Mouse (Mus musculus) activated CD4-positive, CD25-positive, alpha-beta regulatory T cell, adult 4 months (primary cell): ENCODE data around the gene Ralgapa2. TPM values are rescaled to one million over a fixed set of nuclear protein-coding genes. Genes with fewer than 3 reads are reported as not detected.

ENCODE experiments used
- ATAC-seq: one replicate; pipeline ENCODE4 v1.8.0; 2017
- polyA plus RNA-seq, 2 experiments: library from polyadenylated mRNA; unstranded; fragments of 100-300 nt; shearing (Covaris generic); gene quantifications; one replicate each; pipeline ENCODE4 v1.2.1; 2017

Ralgapa2 gene
- polyA plus RNA-seq, 2 experiments from 2014 or later: 9.3 to 12.0 TPM

GRCm38 (mm10) chr2:146427380-146427779 is 84.8 kb downstream of the Ralgapa2 start:
- ATAC-seq: no peak

DNA sequence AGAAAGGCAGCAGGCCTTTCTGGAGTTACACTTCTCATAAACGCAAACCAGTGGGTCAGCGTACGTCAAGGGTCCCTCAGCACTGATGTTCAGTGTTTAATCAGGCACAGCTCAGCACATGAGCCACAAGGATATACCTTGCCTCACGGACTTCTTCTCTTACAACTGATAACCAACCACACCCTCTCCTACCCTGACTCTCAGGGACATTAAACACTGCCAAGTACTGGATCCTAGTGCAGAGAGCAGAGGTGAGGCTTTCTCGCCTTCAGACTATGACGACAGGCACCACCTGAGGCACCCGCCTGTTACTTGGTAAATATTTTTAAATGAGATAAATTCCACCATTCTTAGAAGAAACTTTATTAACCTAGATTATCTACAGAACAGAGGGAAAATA is 85.8 kb downstream of the Ralgapa2 start:
- ATAC-seq: no peak

- no peak for ATAC-seq
Observed at GRCm38 (mm10) chr2:146425235-146425634, 86.9 kb downstream of the Ralgapa2 start.

DNA sequence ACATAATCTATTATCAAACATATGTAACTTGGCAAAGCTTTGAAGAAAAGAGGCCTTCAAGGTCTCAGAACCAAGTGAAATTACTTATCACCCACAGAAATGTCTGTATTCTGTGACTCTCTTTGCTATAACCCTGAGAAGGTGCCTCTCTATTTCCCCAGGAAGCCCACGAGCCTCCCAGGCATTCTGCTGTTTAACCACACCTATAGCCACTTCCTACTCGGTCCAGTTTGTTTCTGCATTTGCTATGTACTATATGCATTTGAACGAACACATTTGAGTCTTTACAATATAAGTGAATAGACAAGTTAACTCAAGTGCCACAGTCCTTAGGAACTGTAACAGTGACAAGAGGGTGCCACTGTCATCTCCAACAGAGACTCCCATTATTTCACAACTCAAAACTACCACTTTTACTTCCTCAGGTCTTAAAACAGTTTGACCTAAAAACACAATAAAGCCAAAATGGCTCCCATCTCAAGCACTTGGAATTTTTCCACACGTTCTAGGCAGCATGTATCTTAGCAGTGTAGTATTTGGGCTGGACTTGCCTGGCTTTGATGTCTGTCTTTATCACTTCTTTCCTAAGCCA is 88.3 kb downstream of the Ralgapa2 start:
- peak; percentile 57 for ATAC-seq

DNA sequence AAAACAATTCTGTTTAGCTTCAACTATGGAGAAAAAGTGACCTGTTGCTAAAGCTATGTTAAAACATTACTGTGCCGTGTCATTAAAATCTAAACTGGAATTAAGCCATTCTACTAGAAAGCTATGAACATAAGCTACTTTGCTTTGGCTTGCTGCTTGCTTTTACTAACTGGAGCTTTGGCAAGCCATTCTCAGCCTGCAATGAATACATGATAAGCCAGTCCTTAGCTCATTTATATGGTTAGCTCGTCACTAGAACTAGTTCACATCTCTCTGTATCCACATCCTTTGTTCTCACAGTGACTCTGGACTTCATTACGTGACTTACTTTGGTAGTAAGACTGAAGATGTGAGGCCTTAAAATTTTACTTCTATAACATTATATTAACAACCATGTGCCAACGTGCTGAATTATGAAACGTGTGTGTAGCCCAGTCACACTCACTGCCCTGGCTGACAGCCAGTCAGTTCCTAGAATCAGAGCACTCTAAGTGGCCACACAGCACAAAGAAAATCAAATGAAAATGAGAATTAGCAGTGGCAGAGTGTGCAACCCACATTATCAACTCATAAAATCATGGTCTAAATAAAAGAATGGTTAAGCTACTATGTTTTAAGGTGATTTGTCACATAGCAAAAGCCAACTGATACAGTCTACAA is 89.0 kb downstream of the Ralgapa2 start:
- ATAC-seq: no peak

DNA sequence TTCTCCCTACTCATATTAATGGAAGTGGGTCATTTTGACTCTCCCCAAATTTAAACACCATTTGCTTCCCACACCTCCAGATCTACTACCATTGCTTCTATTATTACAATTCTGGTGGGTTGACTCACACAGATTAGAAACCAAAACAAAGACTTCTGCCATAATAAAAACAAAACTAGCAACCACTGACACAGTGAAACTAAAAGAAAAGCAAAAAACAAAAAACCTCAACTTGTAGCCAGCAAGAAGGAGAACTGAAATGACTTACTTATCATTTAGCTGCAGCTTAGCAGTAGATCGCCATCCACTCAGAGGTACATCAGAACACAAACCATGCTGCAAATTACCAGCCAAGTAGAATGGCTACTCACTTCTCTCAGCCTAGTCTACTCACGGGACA is 95.9 kb downstream of the Ralgapa2 start:
- ATAC-seq: peak; percentile 37

DNA sequence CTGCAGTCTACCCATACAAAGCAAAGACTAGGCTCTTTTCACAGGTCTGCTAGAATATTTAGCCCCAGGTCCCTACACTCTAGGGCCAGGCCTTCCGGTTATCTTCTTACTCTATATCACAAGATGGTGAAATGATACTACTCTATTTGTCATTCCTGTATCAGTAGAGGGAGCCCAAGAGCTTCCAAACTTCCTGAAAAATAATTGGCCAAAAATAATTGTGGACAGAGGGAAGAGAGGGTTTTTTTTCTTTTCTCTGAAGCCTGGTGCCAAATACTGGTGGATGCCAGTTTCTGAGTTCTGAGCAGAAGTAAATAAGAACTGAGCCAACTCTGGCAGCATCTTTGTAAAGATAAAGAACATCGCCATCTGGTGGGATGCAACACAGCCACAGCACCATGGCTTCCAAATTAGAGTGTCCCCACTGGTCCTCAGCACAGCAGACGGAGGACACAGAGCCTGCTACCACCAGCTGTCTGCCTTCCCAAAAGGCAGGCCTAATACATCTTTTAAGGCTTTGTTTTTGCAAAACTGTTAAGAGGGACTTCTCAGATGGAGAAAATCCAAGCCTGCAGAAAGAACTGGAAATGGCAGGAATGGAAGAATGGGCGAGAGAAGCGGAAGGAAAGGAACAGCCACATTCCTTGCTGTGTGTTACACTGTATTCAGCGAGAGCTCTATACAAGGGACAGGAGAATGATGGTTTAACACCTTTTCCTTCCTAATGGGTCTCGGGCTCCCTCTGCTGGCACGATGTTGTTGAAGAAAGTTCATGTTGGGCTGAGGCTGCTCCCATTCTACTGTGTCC is 97.5 kb downstream of the Ralgapa2 start:
- peak; percentile 73 for ATAC-seq

DNA sequence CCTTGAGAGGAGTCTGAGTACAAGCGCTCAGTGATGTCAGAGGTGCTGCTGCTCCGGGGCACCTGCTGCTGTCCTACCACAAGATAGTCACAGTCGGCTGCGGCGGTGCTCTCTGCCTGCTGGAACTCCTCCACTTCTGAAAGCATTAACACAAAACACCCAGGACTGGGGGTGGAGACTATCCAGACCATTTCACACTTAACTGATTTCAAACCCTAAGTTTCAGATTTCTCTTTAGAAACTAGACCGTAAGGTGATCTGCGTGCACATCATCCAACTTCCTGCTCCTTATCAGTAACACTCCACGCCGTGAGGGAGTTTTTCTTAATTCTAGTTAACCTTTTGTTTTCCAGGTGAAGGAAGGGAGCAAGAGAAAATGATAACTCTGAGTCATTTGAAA is 99.4 kb downstream of the Ralgapa2 start:
- no peak for ATAC-seq

DNA sequence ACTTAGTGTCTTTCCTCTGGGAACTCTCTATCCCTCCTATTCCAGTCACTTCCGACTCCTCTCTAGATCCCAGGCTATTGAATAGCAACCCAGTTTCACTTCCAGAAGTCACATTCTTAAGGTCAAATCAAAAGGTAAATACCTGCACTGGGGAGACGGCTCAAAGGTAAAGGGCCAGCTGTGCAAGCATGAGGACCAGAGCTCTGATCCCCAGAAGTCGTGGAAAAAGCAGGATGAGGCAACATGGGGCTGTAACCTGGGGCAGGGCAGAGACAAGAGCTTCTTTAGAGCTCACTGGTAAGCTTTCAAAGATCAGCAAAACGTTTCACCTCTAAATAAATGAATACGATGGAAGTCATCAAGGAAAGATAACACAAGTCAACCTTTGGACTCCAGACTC is 100.2 kb downstream of the Ralgapa2 start:
- ATAC-seq: no peak

DNA sequence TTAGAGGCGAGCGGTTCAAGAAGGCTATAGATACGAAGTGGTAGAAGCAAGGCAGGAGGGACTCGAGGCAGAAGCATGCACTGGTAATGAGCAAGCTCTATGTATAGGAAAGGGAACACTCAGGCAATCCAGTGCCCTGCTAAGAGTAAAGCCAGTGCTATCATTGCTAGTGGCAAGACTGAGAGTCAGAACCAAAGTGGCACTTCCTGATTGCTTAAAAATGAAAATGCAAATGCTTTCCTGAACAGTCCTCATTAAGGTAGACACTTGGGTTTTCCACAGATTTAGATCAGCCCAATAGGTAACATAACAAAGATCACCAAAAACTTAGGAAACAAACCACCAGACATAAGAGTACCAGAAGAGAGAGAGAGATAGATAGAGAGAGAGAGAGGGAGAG is 105.1 kb downstream of the Ralgapa2 start:
- ATAC-seq: no peak

GRCm38 (mm10) chr2:146401588-146401987 is 110.6 kb downstream of the Ralgapa2 start:
- ATAC-seq: no peak

GRCm38 (mm10) chr2:146400738-146401137 is 111.4 kb downstream of the Ralgapa2 start:
- peak; percentile 80 for ATAC-seq

- ATAC-seq: no peak
Observed at GRCm38 (mm10) chr2:146398211-146398865, 113.8 kb downstream of the Ralgapa2 start.

DNA sequence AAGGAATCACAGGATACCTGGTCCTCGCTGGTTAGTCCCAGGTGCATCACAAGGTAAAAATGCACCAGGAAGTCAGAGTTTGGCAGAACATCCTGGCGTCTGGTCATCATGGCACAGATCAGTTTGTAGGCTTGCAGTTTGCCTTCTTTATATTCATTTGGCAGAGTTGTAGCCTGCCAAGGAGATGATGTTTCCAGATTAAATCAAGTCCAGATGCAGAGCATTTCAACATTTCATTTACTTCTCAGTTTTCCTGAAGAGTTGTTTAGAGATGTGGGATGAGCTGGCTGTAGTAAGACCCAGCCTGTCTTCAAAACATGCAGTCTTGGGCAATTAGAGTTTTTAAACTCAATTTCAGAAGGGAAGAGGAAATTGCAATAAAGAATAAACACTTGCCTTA is 124.9 kb downstream of the Ralgapa2 start:
- no peak for ATAC-seq

DNA sequence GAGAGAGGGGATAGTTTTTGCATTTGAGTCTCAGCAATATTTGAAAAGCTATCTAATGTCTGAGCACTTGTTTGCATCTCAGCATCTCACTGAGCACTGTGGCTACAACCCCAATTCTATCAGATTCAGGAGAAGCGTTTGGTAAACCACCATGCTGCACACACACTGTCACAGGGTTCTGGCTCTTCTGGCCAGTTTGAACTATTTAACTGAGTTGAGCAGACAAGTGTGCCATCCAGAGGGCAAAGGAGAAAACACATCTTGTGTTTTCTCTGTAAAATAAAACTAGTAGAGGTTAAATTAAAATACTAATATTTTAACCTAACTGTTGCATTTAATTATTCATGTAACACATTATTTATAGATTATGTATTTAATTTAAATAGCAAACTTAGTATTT is 127.6 kb downstream of the Ralgapa2 start:
- no peak for ATAC-seq

DNA sequence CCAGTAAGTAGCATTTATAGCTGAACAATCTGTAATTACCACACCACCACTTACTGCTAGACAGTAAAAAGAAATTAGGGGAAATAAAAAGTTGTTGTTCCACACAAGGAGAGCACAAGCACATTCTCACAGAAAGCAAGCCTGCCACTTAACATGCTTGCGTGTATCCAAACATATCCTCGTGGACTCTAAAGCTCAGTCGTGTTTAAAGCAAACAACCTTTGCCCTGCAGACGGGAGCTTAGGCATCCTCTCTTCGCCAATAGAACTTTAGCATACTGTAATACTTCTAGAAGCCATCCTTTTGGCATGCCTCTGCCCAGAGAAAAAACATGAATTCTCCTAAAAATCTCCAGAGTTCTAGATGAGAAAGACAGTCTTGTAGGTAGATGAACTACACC is 135.9 kb downstream of the Ralgapa2 start:
- ATAC-seq: no peak

- no peak for ATAC-seq
Observed at GRCm38 (mm10) chr2:146366098-146366497, 146.0 kb downstream of the Ralgapa2 start.

GRCm38 (mm10) chr2:146365368-146365983 is 146.7 kb downstream of the Ralgapa2 start:
- no peak for ATAC-seq

- ATAC-seq: no peak
Observed at GRCm38 (mm10) chr2:146363483-146363882, 148.7 kb downstream of the Ralgapa2 start.

DNA sequence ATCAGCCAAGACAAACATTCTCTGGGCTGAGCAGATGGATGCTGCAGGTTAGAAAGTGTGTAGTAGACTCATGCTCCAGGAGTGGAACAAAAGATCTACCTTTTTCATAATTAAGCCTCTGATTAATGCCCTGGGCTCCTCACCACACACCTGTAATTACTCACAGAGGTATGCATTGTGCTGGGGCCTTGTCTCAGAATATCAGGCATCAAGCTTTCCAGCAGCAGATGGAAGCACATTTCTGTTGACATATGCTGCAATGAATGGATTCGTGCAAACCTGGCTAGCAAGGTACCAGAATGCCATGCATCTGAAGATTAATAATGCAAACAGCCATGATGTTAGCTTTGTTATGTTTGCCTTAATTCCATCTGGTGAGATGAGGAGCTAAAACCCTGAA is 149.2 kb downstream of the Ralgapa2 start:
- ATAC-seq: no peak

DNA sequence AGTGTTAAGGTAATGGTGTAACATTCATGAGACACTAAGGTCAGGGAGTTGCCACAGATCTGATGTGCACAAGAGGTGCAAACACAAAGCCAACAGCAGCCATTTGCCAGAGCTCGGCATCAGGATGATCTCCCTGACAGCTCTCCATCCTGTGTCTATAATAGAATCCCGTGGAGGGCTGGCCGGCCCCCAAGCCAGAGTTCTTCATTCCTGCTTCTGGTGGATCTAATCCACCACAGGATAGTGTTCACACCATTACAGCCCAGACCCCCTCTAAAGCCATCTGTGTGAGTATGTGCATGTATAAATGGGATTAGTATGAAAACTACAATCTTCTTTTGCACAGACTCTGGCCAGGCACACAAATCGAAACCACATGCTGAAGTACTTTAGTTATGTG is 150.2 kb downstream of the Ralgapa2 start:
- no peak for ATAC-seq

- ATAC-seq: no peak
Observed at GRCm38 (mm10) chr2:146361076-146361475, 151.1 kb downstream of the Ralgapa2 start.

DNA sequence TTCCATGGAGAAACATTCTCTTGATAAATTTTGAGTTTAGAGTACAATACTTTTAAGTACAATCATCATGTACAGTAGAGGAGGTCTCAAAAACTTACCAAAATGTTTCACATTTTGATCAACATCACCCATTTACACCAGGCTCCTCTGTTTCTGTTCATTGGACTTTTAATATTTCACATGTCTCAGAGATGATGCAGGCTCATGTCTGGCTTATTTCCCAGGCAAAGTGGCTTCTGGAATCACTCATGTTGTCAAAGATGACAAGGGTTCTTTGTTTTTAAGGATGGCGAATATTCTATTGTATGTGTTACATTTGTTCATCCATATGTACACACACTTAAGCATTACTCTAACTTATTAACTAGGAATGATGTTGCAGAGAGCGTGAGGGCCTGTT is 152.5 kb downstream of the Ralgapa2 start:
- no peak for ATAC-seq
